Mouse (Mus musculus) cerebellum, adult 8-10 months (tissue): ENCODE data around the gene Daxx.
"Not testable (repeated sequence)": the region's sequence is repeated elsewhere in the genome, so short reads cannot be mapped to it uniquely, and the experiment has no call there.

Source experiments
- DNase-seq: peaks from one replicate; pipeline ENCODE4 v3.0.0; 2022

The Daxx gene

GRCm38 (mm10) chr17:33909077-33909868 lies at the start of gene Daxx:
Gene Daxx (plus strand): TSS chr17:33909414.
- peak; percentile 98 for DNase-seq

DNA sequence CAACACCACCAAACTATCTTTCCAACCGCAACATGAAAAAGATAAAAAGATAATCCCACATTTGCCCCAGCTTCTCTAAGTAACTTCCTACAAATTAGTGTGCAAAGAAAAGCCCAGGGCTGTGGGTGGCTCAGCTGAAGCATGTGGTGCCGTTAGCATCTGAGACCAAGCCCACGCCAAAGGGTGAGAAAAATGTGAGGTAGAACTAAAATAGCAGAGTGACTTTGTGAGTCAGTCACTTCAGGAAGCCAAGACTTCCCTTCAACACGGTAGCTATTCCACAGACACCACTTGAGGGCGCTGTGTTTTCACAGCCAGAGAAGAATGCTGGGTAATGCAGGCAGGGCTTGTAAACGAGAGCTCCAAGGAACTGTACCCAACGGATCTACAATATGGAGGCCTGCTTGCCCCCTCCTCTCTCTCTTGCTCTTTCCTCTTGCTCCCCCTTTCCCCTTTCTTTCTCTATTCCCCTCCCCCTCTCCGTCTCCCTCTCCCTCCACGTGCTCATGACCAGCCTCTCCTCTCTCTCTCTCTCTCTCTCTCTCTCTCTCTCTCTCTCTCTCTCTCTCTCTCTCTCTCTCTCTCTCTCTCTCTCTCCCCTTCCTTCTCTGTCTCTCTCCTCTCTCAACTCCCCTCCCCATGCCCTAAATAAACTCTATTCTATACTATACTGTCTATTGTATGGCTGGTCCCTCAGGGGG lies 43.7 kb upstream of the Daxx start:
- no peak for DNase-seq

DNA sequence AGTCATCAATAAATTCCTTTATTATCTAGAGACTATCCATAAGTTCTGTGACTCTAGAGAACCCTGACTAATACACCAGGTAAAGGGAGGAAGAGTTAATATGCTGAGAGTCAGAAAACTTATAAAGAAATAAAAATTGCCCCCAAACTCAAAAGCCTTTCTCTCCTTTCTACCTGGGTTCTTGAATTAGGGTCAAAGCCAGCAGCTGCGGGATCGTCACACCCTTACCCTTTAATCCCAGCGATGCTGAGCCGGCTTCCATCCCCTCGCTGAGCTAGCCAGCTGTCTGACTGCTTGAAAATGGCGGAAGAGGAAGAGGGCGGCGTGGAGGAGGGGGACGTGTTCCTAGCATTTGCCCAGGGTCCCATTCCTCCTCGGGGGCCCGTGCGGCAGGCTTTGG lies 35.7 kb upstream of the Daxx start, which contains the start of gene Gm7029:
Gene Gm7029, plus strand, starts transcription at position 301 of the 400 bp plus-strand sequence.
- not testable (repeated sequence) for DNase-seq

DNA sequence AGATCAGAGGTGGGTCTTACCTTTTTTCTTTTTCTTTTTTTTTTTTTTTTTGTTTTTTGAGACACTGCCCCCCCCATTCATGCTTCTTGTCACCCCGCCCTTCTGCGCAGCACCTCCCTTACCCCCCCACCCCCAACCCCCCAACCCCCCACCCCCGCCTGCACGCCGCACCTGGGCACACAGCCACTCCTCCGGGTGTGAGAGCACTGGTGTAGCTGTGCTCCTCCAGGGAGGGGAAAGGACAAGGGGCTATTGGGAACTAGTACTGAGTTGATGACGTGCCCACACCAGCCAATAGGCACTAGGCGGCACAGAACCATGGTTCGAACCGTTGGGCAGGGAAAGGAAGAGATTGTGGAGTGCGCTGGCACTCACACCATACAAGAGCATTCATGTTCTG lies 34.8 kb upstream of the Daxx start:
- no peak for DNase-seq

GRCm38 (mm10) chr17:33875797-33876196 lies 33.4 kb upstream of the Daxx start:
- not testable (repeated sequence) for DNase-seq

DNA sequence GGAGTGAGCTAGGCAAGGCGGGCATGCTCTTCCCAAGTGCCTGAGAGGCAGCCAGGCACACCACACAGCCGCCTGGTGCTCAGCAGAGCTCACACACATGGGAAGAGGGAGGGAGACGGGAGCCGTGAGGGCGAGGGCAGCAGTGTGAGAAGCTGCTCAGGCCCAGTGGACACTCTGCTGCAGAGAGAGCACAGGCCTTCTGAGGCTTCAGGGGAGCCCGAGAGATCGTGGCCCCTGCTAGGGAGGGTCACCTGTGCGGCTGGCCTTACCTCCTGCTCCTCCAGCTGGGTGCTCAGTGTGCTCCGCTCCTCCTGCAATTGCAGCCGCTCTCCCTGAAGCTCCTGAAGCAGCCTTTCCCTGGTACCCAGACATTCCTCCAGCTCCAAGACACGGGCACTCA lies 24.9 kb upstream of the Daxx start:
- DNase-seq = not testable (repeated sequence)

GRCm38 (mm10) chr17:33887802-33888201 lies 21.4 kb upstream of the Daxx start:
- DNase-seq = not testable (repeated sequence)

- not testable (repeated sequence) for DNase-seq
Observed at GRCm38 (mm10) chr17:33888230-33888629, 21.0 kb upstream of the Daxx start.

DNA sequence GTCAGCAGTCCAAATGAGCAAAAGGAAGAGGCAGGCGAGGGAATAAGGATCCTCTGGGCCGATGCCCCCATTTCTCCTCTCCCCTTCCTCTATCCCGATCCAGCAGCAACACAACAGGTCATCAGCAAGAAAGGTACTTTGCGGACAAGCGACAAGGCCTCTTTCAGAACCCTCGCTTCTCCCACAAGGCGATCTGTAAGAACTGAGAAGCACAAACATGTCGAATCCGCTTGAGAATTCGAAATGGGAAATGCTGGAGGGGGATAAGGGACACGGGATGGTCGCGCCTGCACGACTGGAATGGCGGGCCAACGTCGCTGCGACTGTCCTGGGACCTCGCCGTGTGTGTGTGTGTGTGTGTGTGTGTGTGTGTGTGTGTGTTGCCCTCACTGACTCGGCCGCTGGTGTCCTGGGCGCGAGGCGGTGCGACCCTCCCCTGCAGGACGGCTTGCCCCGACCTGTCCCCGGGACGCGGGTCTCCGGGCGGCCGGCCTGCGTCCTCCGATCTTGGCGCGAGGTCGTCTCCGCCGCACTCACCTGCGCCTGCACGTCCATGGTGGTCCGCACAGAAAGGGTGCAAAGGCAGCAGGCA lies 19.2 kb upstream of the Daxx start:
- not testable (repeated sequence) for DNase-seq

GRCm38 (mm10) chr17:33890533-33891059 lies 18.6 kb upstream of the Daxx start, which contains the start of gene Kifc1:
Gene Kifc1 (minus strand): TSS chr17:33890661.
- peak; percentile 99 for DNase-seq

- no peak for DNase-seq
Observed at GRCm38 (mm10) chr17:33891357-33891756, 17.9 kb upstream of the Daxx start.

DNA sequence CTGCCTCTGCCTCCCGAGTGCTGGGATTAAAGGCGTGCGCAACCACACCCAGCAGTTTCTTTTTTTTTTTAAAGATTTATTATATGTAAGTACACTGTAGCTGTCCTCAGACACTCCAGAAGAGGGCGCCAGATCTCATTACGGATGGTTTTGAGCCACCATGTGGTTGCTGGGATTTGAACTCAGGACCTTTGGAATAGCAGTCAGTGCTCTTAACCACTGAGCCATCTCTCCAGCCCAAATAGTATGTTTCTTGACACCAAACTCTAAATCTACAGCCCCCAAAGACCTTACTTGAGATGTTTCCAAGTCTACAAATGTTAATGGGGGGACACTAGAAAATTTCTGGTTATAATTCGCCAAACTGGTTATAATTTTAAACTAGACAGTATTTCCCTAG lies 17.3 kb upstream of the Daxx start:
- peak; percentile 22 for DNase-seq

GRCm38 (mm10) chr17:33892429-33892828 lies 16.8 kb upstream of the Daxx start:
- DNase-seq = no peak

GRCm38 (mm10) chr17:33893011-33893410 lies 16.2 kb upstream of the Daxx start:
- not testable (repeated sequence) for DNase-seq

GRCm38 (mm10) chr17:33897114-33897794 lies 12.0 kb upstream of the Daxx start:
- DNase-seq = peak; percentile 28

DNA sequence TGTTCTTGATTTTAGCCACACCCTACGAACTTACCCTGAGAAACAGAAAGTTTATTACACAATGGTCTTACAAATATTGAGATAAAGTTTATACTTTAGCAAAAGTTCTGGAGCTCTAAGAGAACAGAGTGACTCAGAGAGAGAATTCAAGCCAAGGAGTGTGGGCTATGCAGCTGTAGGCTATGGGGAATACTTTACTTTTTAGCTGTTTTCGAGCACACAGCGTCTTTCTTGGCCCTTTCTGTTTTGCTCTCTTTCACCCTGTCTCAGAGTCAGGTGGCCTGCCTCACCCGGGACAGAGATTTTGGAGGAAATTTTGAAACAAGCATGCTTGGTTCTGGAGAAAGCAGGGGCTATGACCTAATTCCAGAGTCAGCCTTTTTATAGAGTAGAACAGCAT lies 11.0 kb upstream of the Daxx start:
- not testable (repeated sequence) for DNase-seq

GRCm38 (mm10) chr17:33899642-33900041 lies 9.6 kb upstream of the Daxx start:
- DNase-seq = no peak

DNA sequence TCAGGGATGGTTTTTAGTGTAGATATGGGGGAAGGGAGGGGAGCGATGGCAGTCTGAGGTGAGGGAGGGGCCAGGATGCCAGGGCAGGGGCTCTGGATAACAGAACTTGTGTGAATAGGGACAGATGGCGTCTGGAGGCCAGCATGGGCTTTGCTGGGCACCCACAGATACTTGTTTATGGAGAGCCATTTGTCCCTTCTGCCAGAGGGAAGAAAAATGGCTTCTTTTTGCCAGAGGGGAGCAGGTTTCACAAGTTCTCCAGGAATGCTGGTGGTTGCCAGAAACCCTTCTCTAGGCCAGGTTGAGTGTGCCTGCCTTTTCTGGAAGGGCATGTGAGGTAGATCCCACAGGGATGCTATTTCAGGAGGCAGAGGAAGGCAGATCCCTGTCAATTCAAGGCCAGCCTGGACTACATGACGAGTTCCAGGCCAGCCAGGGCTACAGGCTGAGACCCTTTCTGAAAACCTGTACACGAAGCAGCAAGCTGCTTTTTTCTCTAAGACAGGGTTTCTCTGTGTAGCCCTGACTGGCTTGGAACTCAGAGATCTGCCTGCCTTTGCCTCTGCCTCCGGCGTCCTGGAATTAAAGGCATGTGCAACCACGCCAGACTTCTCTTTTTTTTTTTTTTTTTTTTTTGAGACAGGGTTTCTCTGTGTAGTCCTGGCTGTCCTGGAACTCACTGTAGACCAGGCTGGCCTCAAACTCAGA lies 8.8 kb upstream of the Daxx start:
- DNase-seq = no peak

DNA sequence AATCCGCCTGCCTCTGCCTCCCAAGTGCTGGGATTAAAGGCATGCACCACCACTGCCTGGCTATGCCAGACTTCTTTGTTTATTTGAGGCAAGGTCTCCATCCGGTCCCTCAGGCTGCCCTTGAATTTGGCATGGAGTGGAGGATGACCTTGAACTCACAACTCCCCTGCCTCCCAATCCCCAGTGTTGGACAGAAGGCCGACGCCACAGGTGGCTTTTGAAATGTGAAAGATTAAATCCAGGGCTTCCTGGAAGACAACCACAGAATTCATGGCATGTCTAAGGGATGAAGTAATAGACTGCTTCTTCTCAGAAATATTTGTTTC lies 8.3 kb upstream of the Daxx start:
- DNase-seq = no peak

DNA sequence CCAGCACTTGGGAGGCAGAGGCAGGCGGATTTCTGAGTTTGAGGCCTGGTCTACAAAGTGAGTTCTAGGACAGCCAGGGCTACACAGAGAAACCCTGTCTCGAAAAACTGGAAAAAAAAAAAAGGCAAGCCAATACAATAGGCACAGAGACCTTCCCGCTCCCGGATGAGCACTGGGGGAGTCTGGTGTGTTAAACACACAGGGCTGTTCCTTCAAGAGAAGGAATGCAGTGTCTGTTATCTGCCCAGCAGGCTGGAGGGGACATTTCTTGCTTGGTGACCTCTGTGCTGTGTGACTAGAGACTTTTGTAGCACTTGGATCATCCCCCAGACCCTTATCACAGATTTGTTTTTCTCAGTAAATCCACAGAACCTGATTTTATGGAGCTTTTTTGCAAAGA lies 7.6 kb upstream of the Daxx start:
- no peak for DNase-seq

GRCm38 (mm10) chr17:33902079-33902478 lies 7.1 kb upstream of the Daxx start:
- DNase-seq = no peak

DNA sequence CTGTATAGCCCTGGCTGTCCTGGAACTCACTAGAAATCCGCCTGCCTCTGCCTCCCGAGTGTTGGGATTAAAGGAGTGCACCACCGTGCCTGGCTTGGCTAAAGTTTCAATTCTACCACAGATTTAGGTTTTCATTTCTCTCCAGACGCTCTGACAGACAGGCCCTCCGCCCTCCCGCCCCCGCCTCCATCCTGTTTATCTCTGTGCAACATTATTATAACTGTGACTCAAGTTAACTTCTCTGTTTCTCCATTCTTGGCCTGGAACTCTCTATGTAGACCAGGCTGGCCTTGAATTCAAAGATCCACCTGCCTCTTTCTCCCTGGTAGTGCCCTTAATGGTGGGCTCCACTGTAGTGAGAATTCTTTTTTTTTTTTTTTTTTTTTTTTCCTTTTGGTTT lies 6.7 kb upstream of the Daxx start:
- no peak for DNase-seq
